Mouse (Mus musculus) NIH3T3 (cell line): ENCODE measurements at regions not wholly inside any gene's neighbourhood (a gene's known extent, or its start where the extent isn't known, plus 50 kb on each side); places are given as distances from the start of the nearest gene placed in this dataset.

ENCODE experiments used
- DNase-seq: peaks from one replicate; pipeline ENCODE4 v3.0.0-alpha.2; 2012; ENCODE audit warnings: low read depth

- no peak for DNase-seq
Observed at GRCm38 (mm10) chr16:95892356-95892755, 98.4 kb downstream of the Psmg1 start.

- no peak for DNase-seq
Observed at GRCm38 (mm10) chr16:95886131-95886530, 104.6 kb downstream of the Psmg1 start.

GRCm38 (mm10) chr16:95873297-95873696, 117.5 kb downstream of the Psmg1 start:
- no peak for DNase-seq

- no peak for DNase-seq
Observed at GRCm38 (mm10) chr16:95872436-95872835, 118.3 kb downstream of the Psmg1 start.

- DNase-seq, result no peak
Observed at GRCm38 (mm10) chr16:95870291-95870690, 120.5 kb downstream of the Psmg1 start.

GRCm38 (mm10) chr16:95869501-95869900, 121.3 kb downstream of the Psmg1 start:
- DNase-seq, result no peak

GRCm38 (mm10) chr16:95868896-95869295, 121.9 kb downstream of the Psmg1 start:
- DNase-seq, result no peak

- no peak for DNase-seq
Observed at GRCm38 (mm10) chr16:95867516-95867915, 123.2 kb downstream of the Psmg1 start.

GRCm38 (mm10) chr16:95866866-95867420, 123.8 kb downstream of the Psmg1 start:
- no peak for DNase-seq

GRCm38 (mm10) chr16:95865603-95866002, 125.2 kb downstream of the Psmg1 start:
- DNase-seq, result no peak

GRCm38 (mm10) chr16:95864646-95865045, 126.1 kb downstream of the Psmg1 start:
- no peak for DNase-seq

- no peak for DNase-seq
Observed at GRCm38 (mm10) chr16:95864106-95864505, 126.7 kb downstream of the Psmg1 start.

GRCm38 (mm10) chr16:95863565-95863964, 127.2 kb downstream of the Psmg1 start:
- DNase-seq, result no peak

GRCm38 (mm10) chr16:95862621-95863020, 128.1 kb downstream of the Psmg1 start:
- no peak for DNase-seq

- no peak for DNase-seq
Observed at GRCm38 (mm10) chr16:95861231-95861690, 129.5 kb downstream of the Psmg1 start.

- DNase-seq, result no peak
Observed at GRCm38 (mm10) chr16:95860810-95861209, 129.9 kb downstream of the Psmg1 start.

- DNase-seq, result no peak
Observed at GRCm38 (mm10) chr16:95860111-95860510, 130.6 kb downstream of the Psmg1 start.

- DNase-seq, result no peak
Observed at GRCm38 (mm10) chr16:95857403-95857802, 133.4 kb downstream of the Psmg1 start.

GRCm38 (mm10) chr16:95855230-95855629, 135.5 kb downstream of the Psmg1 start:
- peak; percentile 14 for DNase-seq

- DNase-seq, result no peak
Observed at GRCm38 (mm10) chr16:95851907-95852306, 138.9 kb downstream of the Psmg1 start.

- no peak for DNase-seq
Observed at GRCm38 (mm10) chr16:95848555-95849082, 142.1 kb downstream of the Psmg1 start.

- DNase-seq, result peak; percentile 73
Observed at GRCm38 (mm10) chr16:95847765-95848483, 142.8 kb downstream of the Psmg1 start.

GRCm38 (mm10) chr16:95845323-95845860, 143.5 kb downstream of the Ets2 start:
- DNase-seq, result peak; percentile 9
